Mouse (Mus musculus) 3134 (cell line): ENCODE measurements around the gene Nfib.

ENCODE experiments used
- DNase-seq: peaks from one replicate; pipeline ENCODE4 v3.0.0-alpha.2; 2011; ENCODE audit warnings: low spot score; ENCODE audit not compliant: insufficient read length; ENCODE audit errors: extremely low read depth

Gene Nfib

GRCm38 (mm10) chr4:82598436-82598835, 107.1 kb downstream of the Nfib start:
- no peak for DNase-seq

- no peak for DNase-seq
These were observed 111.6 kb downstream of the Nfib start for GRCm38 (mm10) chr4:82593681-82594666.

GRCm38 (mm10) chr4:82592086-82593030, 113.2 kb downstream of the Nfib start:
- DNase-seq, result no peak

- DNase-seq, result peak; percentile 28
These were observed 116.1 kb downstream of the Nfib start for GRCm38 (mm10) chr4:82589345-82589890.

- DNase-seq, result peak; percentile 18
These were observed 116.8 kb downstream of the Nfib start for GRCm38 (mm10) chr4:82588718-82589117.

- DNase-seq, result no peak
These were observed 118.2 kb downstream of the Nfib start for GRCm38 (mm10) chr4:82587146-82587870.

GRCm38 (mm10) chr4:82586637-82587036, 118.9 kb downstream of the Nfib start:
- DNase-seq, result no peak

GRCm38 (mm10) chr4:82585536-82585935, 120.0 kb downstream of the Nfib start:
- DNase-seq, result no peak

GRCm38 (mm10) chr4:82585056-82585455, 120.5 kb downstream of the Nfib start:
- DNase-seq, result no peak

- DNase-seq, result no peak
These were observed 121.0 kb downstream of the Nfib start for GRCm38 (mm10) chr4:82584548-82584947.

GRCm38 (mm10) chr4:82573291-82573605, 132.3 kb downstream of the Nfib start:
- DNase-seq, result no peak

- DNase-seq, result no peak
These were observed 132.9 kb downstream of the Nfib start for GRCm38 (mm10) chr4:82572410-82573290.

- DNase-seq, result no peak
These were observed 146.7 kb downstream of the Nfib start for GRCm38 (mm10) chr4:82558816-82559215.

GRCm38 (mm10) chr4:82555673-82556171, 149.8 kb downstream of the Nfib start:
- no peak for DNase-seq

GRCm38 (mm10) chr4:82553658-82554057, 151.9 kb downstream of the Nfib start:
- no peak for DNase-seq

GRCm38 (mm10) chr4:82552238-82552637, 153.3 kb downstream of the Nfib start:
- peak; percentile 31 for DNase-seq

GRCm38 (mm10) chr4:82549762-82550380, 155.7 kb downstream of the Nfib start:
- DNase-seq, result peak; percentile 50

GRCm38 (mm10) chr4:82548247-82548646, 157.3 kb downstream of the Nfib start:
- no peak for DNase-seq

- DNase-seq, result no peak
These were observed 161.6 kb downstream of the Nfib start for GRCm38 (mm10) chr4:82543936-82544335.
